Mouse (Mus musculus) MEL (cell line): ENCODE measurements around the gene Ess2. TPM values are rescaled to one million over a fixed set of nuclear protein-coding genes. Genes with fewer than 3 reads are reported as not detected.

ENCODE experiments used
- DNase-seq: peaks from one replicate; pipeline ENCODE4 v3.0.0; 2011; ENCODE audit warnings: low read depth, low spot score
- H3K27ac ChIP-seq: 2 replicates; pipeline ENCODE4 v1.5.1; 2012; ENCODE audit warnings: low read depth, mild to moderate bottlenecking, control low read depth, low read length, moderate library complexity; ENCODE audit not compliant: control insufficient read depth
- H3K27me3 ChIP-seq, 2 experiments: fragments of 150-350 bp in 1 of 2; sonication (generic) in 1 of 2; 2 replicates each; pipeline ENCODE4 v1.6.1; 2012; ENCODE audit warnings: low read length in 2 of 2, mild to moderate bottlenecking in 2 of 2, improper control_type of control experiment in 1 of 2, moderate library complexity in 1 of 2; ENCODE audit not compliant: insufficient read depth in 2 of 2, control insufficient read depth in 1 of 2
- H3K36me3 ChIP-seq, 2 experiments: 2 replicates each; pipeline ENCODE4 v1.6.1; 2012 to 2014; ENCODE audit warnings: low read length in 2 of 2, improper control_type of control experiment in 1 of 2, inconsistent platforms in 1 of 2, mild to moderate bottlenecking in 1 of 2; ENCODE audit not compliant: insufficient read depth in 2 of 2, control insufficient read depth in 1 of 2
- H3K4me1 ChIP-seq, 2 experiments: fragments of 150-350 bp in 1 of 2; sonication (generic) in 1 of 2; 2 replicates each; pipeline ENCODE4 v1.6.1; 2012; ENCODE audit warnings: low read length in 2 of 2, improper control_type of control experiment in 1 of 2, mild to moderate bottlenecking in 1 of 2; ENCODE audit not compliant: insufficient read depth in 2 of 2, control insufficient read depth in 1 of 2
- H3K4me3 ChIP-seq, 2 experiments: fragments of 150-350 bp in 1 of 2; sonication (generic) in 1 of 2; 2 replicates each; pipeline ENCODE4 v1.5.1; 2012; ENCODE audit warnings: low read depth in 2 of 2, low read length in 2 of 2, mild to moderate bottlenecking in 2 of 2, moderate library complexity in 2 of 2, control low read depth in 1 of 2, improper control_type of control experiment in 1 of 2; ENCODE audit not compliant: control insufficient read depth in 1 of 2, insufficient read depth in 1 of 2
- H3K79me2 ChIP-seq: 2 replicates; pipeline ENCODE4 v1.6.1; 2012; ENCODE audit warnings: mild to moderate bottlenecking, low read length, moderate library complexity; ENCODE audit not compliant: control insufficient read depth, poor library complexity, insufficient read depth
- H3K9ac ChIP-seq: 2 replicates; pipeline ENCODE4 v1.6.1; 2012; ENCODE audit warnings: low read depth, mild to moderate bottlenecking, control low read depth, low read length, moderate library complexity; ENCODE audit not compliant: control insufficient read depth, poor library complexity, severe bottlenecking
- H3K9me3 ChIP-seq: fragments of 150-350 bp; sonication (generic); replicated peaks from 2 replicates; pipeline ENCODE4 v1.6.1; 2012; ENCODE audit warnings: mild to moderate bottlenecking, low read length, improper control_type of control experiment, moderate library complexity; ENCODE audit not compliant: insufficient read depth
- BHLHE40 ChIP-seq: IDR thresholded peaks from 2 replicates; pipeline ENCODE4 v1.6.1; 2012; ENCODE audit warnings: low read depth, mild to moderate bottlenecking, inconsistent platforms, low read length, improper control_type of control experiment, borderline replicate concordance
- CTCF ChIP-seq, 3 experiments: IDR thresholded peaks in 2 of 3; conservative IDR thresholded peaks in 1 of 3; 2 replicates each; pipeline ENCODE4 v1.5.1; 2011 to 2012; ENCODE audit warnings: low read length in 3 of 3, low read depth in 2 of 3, mild to moderate bottlenecking in 2 of 3, improper control_type of control experiment in 1 of 3, inconsistent platforms in 1 of 3, mixed read lengths in 1 of 3, moderate library complexity in 1 of 3; ENCODE audit not compliant: control insufficient read depth in 1 of 3, insufficient read depth in 1 of 3, poor library complexity in 1 of 3, severe bottlenecking in 1 of 3
- E2F4 ChIP-seq: IDR thresholded peaks from 2 replicates; pipeline ENCODE4 v1.6.1; 2011; ENCODE audit warnings: low read depth, low read length, improper control_type of control experiment, borderline replicate concordance
- ELF1 ChIP-seq: IDR thresholded peaks from 2 replicates; pipeline ENCODE4 v1.6.1; 2014; ENCODE audit warnings: low read depth, mild to moderate bottlenecking, inconsistent platforms, low read length, improper control_type of control experiment, moderate library complexity
- ETS1 ChIP-seq: IDR thresholded peaks from 2 replicates; pipeline ENCODE4 v1.6.1; 2012; ENCODE audit warnings: low read depth, mild to moderate bottlenecking, inconsistent platforms, low read length, improper control_type of control experiment, moderate library complexity
- GATA1 ChIP-seq: IDR thresholded peaks from 2 replicates; pipeline ENCODE4 v1.6.1; 2011; ENCODE audit warnings: low read depth, low read length, improper control_type of control experiment
- HCFC1 ChIP-seq: IDR thresholded peaks from 2 replicates; pipeline ENCODE4 v1.6.1; 2012; ENCODE audit warnings: low read depth, mild to moderate bottlenecking, inconsistent platforms, low read length, improper control_type of control experiment, moderate library complexity
- MAFK ChIP-seq: IDR thresholded peaks from 2 replicates; pipeline ENCODE4 v1.6.1; 2011; ENCODE audit warnings: low read depth, mild to moderate bottlenecking, low read length, improper control_type of control experiment, borderline replicate concordance
- MAZ ChIP-seq: IDR thresholded peaks from 2 replicates; pipeline ENCODE4 v1.6.1; 2012; ENCODE audit warnings: low read depth, mild to moderate bottlenecking, inconsistent platforms, low read length, improper control_type of control experiment
- MXI1 ChIP-seq: IDR thresholded peaks from 2 replicates; pipeline ENCODE4 v1.6.1; 2011; ENCODE audit warnings: mild to moderate bottlenecking, low read depth, low read length, improper control_type of control experiment
- MYB ChIP-seq: IDR thresholded peaks from 2 replicates; pipeline ENCODE4 v1.6.1; 2011; ENCODE audit warnings: mild to moderate bottlenecking, low read depth, low read length, improper control_type of control experiment
- MYC ChIP-seq: IDR thresholded peaks from 2 replicates; pipeline ENCODE4 v1.6.1; 2011; ENCODE audit warnings: low read depth, mild to moderate bottlenecking, low read length, improper control_type of control experiment, moderate library complexity
- NELFE ChIP-seq: IDR thresholded peaks from 2 replicates; pipeline ENCODE4 v1.6.1; 2011; ENCODE audit warnings: low read depth, low read length, improper control_type of control experiment
- NRF1 ChIP-seq: IDR thresholded peaks from 2 replicates; pipeline ENCODE4 v1.6.1; 2014; ENCODE audit warnings: low read depth, mild to moderate bottlenecking, inconsistent platforms, low read length, improper control_type of control experiment, moderate library complexity; ENCODE audit not compliant: poor library complexity, insufficient read depth, severe bottlenecking
- POLR2A ChIP-seq, 2 experiments: IDR thresholded peaks; 2 replicates each; pipeline ENCODE4 v1.6.1; 2011 to 2012; ENCODE audit warnings: low read length in 2 of 2, mild to moderate bottlenecking in 2 of 2, control low read depth in 1 of 2, improper control_type of control experiment in 1 of 2, low read depth in 1 of 2, moderate library complexity in 1 of 2; ENCODE audit not compliant: control insufficient read depth in 1 of 2, insufficient read depth in 1 of 2, poor library complexity in 1 of 2
- POLR2AphosphoS2 ChIP-seq: IDR thresholded peaks from 2 replicates; pipeline ENCODE4 v1.6.1; 2011; ENCODE audit warnings: low read length, improper control_type of control experiment
- RAD21 ChIP-seq: IDR thresholded peaks from 2 replicates; pipeline ENCODE4 v1.6.1; 2011; ENCODE audit warnings: mild to moderate bottlenecking, low read depth, low read length, improper control_type of control experiment
- SIN3A ChIP-seq: IDR thresholded peaks from 2 replicates; pipeline ENCODE4 v1.6.1; 2012; ENCODE audit warnings: low read length, improper control_type of control experiment, inconsistent platforms
- SMC3 ChIP-seq: IDR thresholded peaks from 2 replicates; pipeline ENCODE4 v1.6.1; 2011; ENCODE audit warnings: low read depth, low read length, improper control_type of control experiment
- TBP ChIP-seq: IDR thresholded peaks from 2 replicates; pipeline ENCODE4 v1.8.0; 2011; ENCODE audit warnings: low read depth, low read length, improper control_type of control experiment
- UBTF ChIP-seq: IDR thresholded peaks from 2 replicates; pipeline ENCODE4 v1.6.1; 2012; ENCODE audit warnings: low read depth, mild to moderate bottlenecking, inconsistent platforms, low read length, improper control_type of control experiment, moderate library complexity, borderline replicate concordance; ENCODE audit not compliant: insufficient read depth
- ZC3H11A ChIP-seq: IDR thresholded peaks from 2 replicates; pipeline ENCODE4 v1.6.1; 2012; ENCODE audit warnings: low read depth, mild to moderate bottlenecking, inconsistent platforms, low read length, improper control_type of control experiment
- polyA plus RNA-seq, 2 experiments: library from polyadenylated mRNA; stranded (reverse) in 1 of 2; unstranded in 1 of 2; fragments of >175 nt in 1 of 2; fragments of >200 nt in 1 of 2; gene quantifications; 2 replicates each; pipeline versions ENCODE4 v1.2.1 to v1.2.4; 2012; ENCODE audit warnings: low replicate concordance in 2 of 2, low read depth in 1 of 2; ENCODE audit not compliant: insufficient read length in 2 of 2, insufficient read depth in 1 of 2, missing spikeins in 1 of 2
- total RNA-seq: library from RNA; depleted of rRNA; stranded (reverse); fragments of 300-350 nt; gene quantifications from 2 replicates; pipeline ENCODE4 v1.2.3, GENCODE M21; 2012

Gene Ess2
- total and polyA plus RNA-seq, 3 experiments = 21.7 to 26.8 TPM; not detected in 1

DNA sequence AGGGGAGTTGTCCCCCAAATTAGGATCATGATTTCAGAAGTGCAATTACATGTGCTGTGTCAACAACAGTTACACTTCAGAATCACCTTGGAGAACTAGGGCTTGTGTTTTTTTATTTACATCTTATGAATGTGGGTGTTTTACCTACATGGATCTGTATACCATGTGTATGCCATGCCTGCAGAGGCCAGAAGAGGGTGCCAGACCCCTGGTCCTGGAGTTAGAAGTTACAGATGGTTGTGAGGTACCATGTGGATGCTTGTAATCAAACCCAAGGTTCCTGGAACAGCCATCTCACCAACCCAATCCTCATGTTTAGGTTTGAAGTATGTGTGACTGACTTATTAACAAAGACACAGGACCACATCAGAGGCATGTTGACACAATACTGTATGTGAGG lies 52.6 kb downstream of the Ess2 start:
- H3K27me3 ChIP-seq = no peaks in the 10 kb centered on the region
- H3K36me3 ChIP-seq = peaks cover 0 to 20% of the 10 kb centered on the region in 2 experiments; a peak in 2 of 4 replicates
- H3K27ac ChIP-seq = no peak overlapping the region
- peak; percentile 55 for DNase-seq
- TF ChIP-seq NELFE = no peak
- no peak for TF ChIP-seq POLR2AphosphoS2
- TF ChIP-seq MYB = no peak
- TF ChIP-seq TBP = no peak
- peak; percentile 73 to 76 (median 73) for TF ChIP-seq CTCF (IDR thresholded peaks at IDR 0.05 in 2 of 3, conservative IDR thresholded peaks at IDR 0.05 in 1 of 3; ENCODE audit: control insufficient read depth in 1 of 3, insufficient read depth in 1 of 3, low read depth in 2 of 3, low read length in 3 of 3, poor library complexity in 1 of 3, severe bottlenecking in 1 of 3)
- TF ChIP-seq GATA1 = no peak
- no peak for TF ChIP-seq E2F4
- no peak for TF ChIP-seq BHLHE40
- TF ChIP-seq HCFC1 = no peak
- no peak for TF ChIP-seq POLR2A (IDR thresholded peaks at IDR 0.05; ENCODE audit: control insufficient read depth in 1 of 2, insufficient read depth in 1 of 2, low read depth in 1 of 2, low read length in 2 of 2, poor library complexity in 1 of 2)
- TF ChIP-seq MYC = 0 out of 2 replicates have a peak, but pooled peaks have one; percentile 51
- TF ChIP-seq SIN3A = no peak
- no peak for TF ChIP-seq MAZ
- TF ChIP-seq ETS1 = no peak
- TF ChIP-seq ZC3H11A = peak; percentile 45; the same call in 1 of the 2 replicates
- no peak for TF ChIP-seq ELF1
- no peak for TF ChIP-seq MAFK
- TF ChIP-seq UBTF = no peak
- TF ChIP-seq RAD21 = peak; percentile 73
- peak; percentile 66 for TF ChIP-seq SMC3
- no peak for TF ChIP-seq MXI1
- no peak for TF ChIP-seq NRF1
- H3K4me3 ChIP-seq = no peak overlapping the region
- H3K9me3 ChIP-seq = no peaks in the 10 kb centered on the region
- no peak overlapping the region for H3K9ac ChIP-seq
- no peaks in the 10 kb centered on the region for H3K4me1 ChIP-seq
- no peaks in the 10 kb centered on the region for H3K79me2 ChIP-seq

DNA sequence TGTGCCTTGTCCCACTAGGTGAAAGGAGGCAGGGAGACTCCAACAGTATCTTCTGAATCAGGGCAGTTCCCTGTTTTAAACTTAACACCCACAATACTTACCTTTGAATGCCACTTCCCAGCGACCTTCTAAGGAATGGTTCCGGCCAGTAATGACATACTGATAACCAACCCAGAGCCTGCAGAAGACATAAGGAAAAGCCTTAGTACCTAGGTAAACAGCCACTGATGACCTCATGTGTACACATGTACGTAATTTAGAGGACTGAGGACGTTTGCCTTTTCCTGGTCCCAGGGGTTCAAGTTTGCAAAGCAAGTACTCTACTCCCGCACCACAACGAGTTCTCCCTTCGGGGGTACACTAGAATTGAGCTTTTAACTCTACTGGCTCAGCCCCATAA lies 54.0 kb downstream of the Ess2 start:
- DNase-seq = no peak
- no peaks in the 10 kb centered on the region for H3K4me1 ChIP-seq
- H3K36me3 ChIP-seq = peaks cover 0 to 18% of the 10 kb centered on the region in 2 experiments; a peak in 2 of 4 replicates
- H3K27ac ChIP-seq = no peak overlapping the region
- TF ChIP-seq CTCF (IDR thresholded peaks at IDR 0.05 in 2 of 3, conservative IDR thresholded peaks at IDR 0.05 in 1 of 3; ENCODE audit: control insufficient read depth in 1 of 3, insufficient read depth in 1 of 3, low read depth in 2 of 3, low read length in 3 of 3, poor library complexity in 1 of 3, severe bottlenecking in 1 of 3) (no peak), GATA1 (no peak), MYB (no peak)
- H3K9ac ChIP-seq = no peak overlapping the region
- H3K9me3 ChIP-seq = no peaks in the 10 kb centered on the region
- no peak overlapping the region for H3K4me3 ChIP-seq
- H3K79me2 ChIP-seq = no peaks in the 10 kb centered on the region
- H3K27me3 ChIP-seq = no peaks in the 10 kb centered on the region
